Mouse (Mus musculus) urinary bladder, postnatal 25 days (tissue): ENCODE measurements around the gene Clec11a.

Experiments used
- DNase-seq: peaks from one replicate; pipeline ENCODE4 v3.0.0; 2022; ENCODE audit warnings: low spot score

The Clec11a gene

GRCm38 (mm10) chr7:44306516-44307240 lies at the start of gene Clec11a:
Gene Clec11a (minus strand): TSS chr7:44306902.
- peak; percentile 16 for DNase-seq

DNA sequence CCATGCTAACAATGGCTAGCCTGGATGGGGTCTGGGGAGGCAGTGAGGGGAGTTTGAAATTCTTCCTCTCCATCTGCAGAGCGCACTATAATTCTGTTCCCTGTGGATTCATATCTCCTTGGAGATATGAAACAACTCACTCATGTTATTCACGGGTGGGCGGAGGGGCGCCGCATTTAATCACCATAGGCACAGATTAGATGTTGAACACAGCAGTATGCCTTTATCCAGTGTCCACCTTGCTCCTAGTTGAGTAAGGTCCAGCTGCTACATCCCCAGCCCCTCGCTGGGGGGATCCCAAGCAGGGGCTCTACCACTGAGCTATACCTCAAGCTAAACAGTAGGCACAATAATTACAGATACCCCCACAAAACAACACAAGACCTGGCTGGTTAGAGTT lies 48.7 kb upstream of the Clec11a start:
- DNase-seq = no peak

- no peak for DNase-seq
These were observed 47.1 kb upstream of the Clec11a start for GRCm38 (mm10) chr7:44353601-44354340.

- no peak for DNase-seq
These were observed 46.3 kb upstream of the Clec11a start for GRCm38 (mm10) chr7:44352750-44353600.

DNA sequence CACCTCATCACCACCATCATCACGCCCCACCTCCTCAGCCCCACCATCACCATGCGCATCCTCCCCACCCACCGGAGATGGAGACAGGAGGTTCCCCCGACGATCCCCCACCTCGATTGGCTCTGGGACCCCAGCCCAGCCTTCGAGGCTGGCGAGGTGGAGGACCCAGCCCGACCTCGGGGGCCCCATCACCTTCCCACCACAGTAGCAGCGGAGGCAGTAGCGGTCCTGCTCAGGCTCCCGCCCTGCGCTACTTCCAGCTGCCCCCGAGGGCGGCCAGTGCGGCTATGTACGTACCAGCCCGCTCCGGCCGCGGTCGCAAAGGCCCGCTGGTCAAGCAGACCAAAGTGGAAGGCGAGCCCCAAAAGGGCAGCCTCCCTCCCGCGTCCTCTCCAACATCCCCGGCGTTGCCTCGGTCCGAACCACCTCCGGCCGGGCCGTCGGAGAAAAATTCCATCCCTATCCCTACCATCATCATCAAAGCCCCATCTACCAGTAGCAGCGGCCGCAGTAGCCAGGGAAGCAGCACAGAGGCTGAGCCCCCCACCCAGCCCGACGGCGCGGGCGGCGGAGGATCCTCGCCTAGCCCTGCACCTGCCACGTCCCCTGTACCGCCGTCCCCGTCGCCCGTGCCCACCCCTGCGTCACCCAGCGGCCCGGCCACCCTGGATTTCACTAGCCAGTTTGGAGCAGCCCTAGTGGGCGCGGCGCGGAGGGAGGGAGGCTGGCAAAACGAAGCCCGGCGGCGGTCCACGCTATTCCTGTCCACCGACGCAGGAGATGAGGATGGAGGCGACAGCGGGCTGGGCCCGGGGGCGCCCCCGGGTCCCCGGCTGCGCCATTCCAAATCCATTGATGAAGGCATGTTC lies 45.4 kb upstream of the Clec11a start:
- DNase-seq = no peak

DNA sequence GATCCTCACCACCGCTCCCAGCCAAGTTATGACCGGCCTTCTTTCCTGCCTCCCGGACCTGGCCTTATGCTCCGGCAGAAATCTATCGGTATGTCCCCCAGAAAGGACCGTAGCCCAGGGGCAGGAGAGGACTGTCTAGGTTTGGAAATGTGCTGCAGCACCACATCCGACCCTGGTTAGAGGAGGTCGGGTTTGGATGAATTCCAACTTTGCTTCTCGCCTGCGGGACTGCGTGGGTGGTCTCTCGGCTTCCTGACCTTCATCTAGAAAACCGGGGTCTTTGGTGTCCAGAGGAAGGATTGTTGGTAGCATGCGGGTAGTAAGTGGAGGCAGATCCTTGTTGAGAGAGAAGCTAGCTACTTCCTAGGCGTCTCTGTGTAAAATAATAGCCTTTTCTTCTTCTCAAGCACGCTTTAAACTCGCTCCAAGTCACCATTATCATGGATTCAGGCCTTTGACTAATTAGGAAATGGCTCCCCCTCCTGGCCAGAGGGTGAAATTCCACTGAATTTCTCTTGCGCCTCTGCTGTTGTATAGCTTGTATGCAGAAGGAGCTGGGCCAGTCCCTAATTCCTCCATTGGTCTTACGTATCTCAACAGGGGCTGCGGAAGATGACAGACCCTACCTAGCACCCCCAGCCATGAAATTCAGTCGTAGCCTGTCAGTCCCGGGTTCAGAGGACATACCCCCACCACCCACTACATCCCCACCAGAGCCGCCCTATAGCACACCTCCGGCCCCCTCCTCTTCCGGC lies 44.4 kb upstream of the Clec11a start:
- peak; percentile 72 for DNase-seq

DNA sequence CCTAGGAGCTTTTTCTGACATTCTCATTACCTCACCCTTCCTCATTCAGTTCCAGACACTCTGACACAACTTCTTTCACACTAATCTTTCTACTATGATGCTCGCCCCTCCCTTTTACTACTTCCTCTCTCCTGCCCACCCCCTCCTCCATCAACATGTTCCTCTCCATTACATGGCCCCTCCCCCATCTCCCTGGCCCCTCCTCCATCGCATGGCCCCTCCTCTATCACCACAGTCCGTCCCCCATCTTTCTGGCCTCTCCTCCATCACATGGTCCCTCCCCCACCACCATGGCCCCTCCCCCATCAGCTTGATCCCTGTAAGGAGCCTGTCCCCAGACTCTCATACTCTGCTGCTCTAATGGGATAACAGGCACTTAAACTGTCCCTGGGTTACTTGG lies 42.3 kb upstream of the Clec11a start:
- DNase-seq = no peak

GRCm38 (mm10) chr7:44344622-44345021 lies 37.9 kb upstream of the Clec11a start:
- no peak for DNase-seq

DNA sequence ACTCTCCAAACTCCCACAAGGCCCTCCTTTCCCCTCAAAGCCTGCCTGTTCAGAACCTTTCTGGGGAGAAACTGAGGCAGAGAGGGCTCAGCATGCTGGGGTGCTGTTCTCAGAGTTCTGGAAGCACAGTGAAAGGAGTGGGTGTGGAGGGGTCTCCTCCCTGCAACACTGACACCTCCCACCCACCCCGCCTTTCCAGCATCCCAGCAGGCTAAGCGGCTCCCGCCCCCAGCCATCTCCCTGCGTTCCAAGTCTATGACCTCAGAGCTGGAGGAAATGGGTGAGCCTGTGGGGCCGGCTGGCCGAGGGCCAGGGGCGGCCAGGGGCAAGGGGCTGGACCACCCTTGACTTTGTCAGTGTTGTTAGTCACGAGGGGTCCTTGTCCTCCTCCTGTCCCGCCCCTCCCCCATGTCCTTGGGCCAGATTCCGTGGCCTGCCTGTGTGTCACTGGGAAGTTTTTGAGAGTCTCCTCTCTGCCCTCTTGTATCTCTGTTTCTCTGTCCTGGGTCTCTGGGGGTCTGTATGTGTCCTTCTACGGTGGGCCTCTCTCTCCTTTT lies 36.8 kb upstream of the Clec11a start:
- no peak for DNase-seq

DNA sequence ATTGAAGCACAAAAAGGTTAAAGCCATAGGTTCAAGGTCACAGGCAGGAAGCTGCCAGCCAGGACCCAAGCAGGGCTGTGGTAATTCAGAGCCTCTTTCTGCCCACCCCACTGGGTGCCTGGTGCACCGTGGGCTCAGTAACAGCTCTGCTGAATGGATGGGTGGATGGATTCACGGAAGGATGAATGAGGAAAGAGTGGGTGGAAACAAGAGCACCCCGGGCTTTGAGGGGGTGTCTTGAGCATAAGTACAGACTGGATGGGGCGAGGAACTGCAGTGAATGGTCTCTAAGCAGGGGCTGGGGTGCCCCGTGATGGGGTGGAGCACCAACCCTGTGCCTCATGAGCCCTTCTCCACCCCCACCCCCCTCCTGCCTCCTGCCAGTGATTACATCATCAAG lies 35.0 kb upstream of the Clec11a start:
- DNase-seq = no peak

DNA sequence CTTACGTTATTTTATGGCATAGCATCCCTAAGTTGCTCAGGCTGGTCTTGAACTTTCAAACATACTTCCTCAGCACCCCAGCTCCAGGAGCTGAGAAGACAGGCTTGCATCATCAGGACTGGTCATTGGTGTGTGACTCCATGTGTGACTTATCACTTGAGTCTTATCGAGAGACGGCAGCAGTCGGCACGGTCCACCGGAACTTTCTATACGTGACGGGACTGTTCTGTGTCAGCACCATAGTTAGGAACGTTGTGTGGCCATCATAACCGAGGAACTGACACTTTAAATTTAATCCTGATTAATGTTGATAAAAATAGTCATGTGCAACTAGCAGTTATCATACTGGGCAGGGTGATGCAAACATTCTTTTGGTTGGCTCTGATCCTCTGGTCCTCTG lies 34.4 kb upstream of the Clec11a start:
- DNase-seq = no peak

DNA sequence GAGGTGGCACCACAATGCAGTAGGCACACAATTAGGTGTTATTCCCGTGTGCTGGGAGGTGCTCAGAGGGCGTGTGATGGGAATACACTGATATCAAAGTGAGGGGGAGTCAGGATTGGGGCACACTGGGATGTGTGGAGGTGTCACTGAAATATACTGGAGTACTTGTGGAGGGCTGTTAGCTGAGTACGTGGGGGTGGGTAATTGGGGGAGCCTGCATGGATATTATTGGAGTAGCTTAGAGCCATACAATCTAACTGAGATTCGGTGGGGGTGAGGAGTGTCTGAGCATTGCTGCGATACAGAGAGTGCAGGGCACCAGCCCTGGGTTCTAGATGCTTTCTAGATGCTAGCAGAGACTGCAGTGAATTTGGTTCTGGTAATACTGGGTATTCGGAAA lies 33.5 kb upstream of the Clec11a start:
- no peak for DNase-seq

GRCm38 (mm10) chr7:44337121-44337849 lies 30.6 kb upstream of the Clec11a start:
- DNase-seq = no peak

DNA sequence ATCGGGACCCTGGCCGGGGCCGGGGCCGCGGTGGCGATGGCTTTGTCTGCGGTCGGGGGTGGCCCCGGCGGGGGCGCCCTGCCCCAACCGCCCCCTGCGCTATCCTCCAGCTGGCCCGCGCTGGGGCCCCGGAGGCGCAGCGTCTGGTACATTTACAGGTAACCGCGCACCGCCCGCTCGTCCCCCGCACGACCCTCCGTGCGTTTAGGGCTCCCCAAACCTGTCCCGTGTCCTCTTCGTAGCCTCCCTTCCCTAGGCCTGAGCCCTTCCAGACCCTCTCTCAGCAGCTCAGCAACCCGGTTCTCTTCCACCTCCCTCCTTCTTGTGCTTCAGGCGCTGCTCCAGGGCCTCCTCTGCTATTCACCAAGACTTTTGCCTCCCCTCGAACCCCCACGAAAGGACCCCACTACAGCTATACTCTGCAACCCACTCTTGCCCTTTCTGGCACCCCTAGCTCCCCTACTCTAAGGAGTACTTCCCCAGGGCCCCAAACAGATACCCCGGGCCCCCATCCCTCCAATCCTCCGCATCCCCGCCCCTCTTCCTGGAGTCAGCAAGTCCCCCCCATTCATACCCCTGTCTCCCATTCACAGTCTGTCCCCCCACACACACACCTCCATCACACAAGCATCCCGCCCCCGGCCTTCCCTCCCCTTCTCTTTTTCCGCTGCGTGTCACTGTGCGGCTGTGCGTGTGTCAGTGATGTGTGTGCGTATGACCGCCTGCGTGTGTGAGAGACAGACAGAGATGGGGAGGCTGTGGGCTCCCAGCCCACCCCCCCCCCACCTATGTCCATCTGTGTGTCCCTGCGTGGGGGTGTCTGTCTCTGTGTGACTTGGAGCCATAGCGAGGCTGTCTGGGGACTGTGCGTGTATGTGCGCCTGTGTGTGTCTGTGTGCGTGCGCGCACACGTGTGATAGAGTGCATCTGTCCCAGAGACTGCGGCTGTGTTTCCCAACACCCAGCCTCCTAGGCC lies 29.6 kb upstream of the Clec11a start:
- DNase-seq = no peak

DNA sequence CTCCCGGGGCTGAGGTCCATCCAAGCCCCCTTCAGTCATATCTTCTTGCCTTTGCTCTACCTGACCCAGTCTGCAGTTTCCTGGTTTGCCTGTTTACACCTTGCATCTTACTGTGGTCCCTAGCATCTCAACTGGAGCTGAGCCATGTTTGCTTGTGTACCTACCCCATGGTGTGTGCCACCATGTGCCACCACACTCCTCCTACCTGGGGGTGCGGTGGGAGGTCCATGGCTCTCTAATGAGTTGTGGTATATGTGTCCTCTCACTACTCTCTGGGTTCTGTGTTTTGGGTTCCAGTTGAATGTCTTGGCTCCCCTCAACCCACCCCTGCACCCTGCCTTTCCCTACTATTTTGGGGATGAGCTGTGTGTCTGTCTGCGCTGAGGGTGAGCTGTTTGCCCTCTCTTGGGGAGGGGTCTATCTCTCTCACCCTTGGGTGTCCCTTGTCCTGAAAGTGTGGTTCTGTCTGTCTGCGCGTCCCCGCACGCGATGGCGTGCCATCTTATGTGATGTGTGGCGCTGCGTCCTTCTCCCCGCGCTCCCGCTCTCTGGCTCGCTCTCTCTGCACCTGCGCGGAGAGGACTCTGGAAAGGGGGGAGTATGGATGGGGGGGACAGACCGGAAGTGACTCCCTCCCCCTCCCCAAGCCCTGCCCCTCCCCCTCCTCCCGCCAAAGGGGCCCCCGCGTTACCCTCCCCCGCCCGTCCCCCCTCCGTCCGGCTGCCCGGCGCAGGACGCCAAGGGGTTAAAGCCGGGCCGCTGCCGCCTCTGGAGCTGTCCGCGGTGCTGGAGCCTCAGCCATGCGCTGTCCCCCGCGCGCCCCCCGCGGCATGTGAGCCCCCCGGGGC lies 28.6 kb upstream of the Clec11a start:
- DNase-seq = peak; percentile 33

DNA sequence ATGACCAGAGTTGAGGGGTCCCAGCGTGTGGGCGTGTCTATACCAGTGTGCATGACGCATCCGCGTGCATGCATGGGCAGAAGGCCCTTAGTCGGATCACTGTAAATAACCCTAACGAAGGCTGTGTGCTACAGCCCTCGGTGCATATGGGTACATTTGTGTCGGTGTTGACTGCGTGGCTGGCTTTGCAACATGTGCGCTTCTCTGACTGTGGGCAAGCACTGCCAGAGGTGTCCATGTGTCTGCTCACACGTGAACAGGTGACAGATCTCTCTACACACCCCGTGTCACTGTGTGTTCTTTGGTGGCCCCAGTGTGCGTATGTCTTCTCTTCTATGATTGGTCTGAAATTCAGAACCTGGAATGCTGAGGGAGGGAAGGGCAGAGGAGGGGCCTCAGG lies 27.4 kb upstream of the Clec11a start:
- DNase-seq = no peak

GRCm38 (mm10) chr7:44332336-44332735 lies 25.6 kb upstream of the Clec11a start:
- no peak for DNase-seq

DNA sequence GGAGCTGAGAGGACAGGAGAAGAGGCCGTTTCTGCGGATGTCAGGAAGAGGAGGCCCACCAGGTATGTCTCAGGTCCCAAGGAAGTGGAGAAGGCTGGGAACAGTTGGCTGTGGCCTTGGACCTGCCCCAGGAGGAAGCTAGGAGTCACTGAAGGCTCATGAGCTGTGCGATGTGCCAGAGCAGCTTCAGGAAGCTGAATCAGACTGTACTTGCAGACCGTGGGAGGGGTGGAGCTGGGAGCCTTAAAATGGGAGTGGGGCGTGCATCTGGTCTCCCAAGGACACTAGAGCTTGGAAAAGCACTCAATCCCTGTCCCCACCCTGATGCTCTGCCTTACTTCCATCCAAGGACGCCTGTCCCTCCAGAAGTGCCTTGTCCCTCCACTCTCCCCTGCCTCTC lies 19.9 kb upstream of the Clec11a start:
- no peak for DNase-seq
